Mouse (Mus musculus): Measurements from ENCODE around the gene Plg.

Plg gene

GRCm38 (mm10) chr17:12403420-12403819, 25.0 kb downstream of the Plg start:
- TF ChIP-seq NANOG (IDR thresholded peaks at IDR 0.05; ENCODE audit: borderline replicate concordance, low read length) (no peak), CTCF (conservative IDR thresholded peaks at IDR 0.05; ENCODE audit: low read length) (0 out of 2 replicates have a peak, but pooled peaks have one; percentile 16)
- Histone ChIP-seq H3K4me1 (replicated peaks; ENCODE audit: low read depth, low read length) (no peaks in the 10 kb centered on the region), H3K27me3 (ENCODE audit: insufficient read depth, low read length) (no peaks in the 10 kb centered on the region), H3K36me3 (ENCODE audit: insufficient read depth, low read length) (no peaks in the 10 kb centered on the region), H3K4me3 (replicated peaks; ENCODE audit: low read length) (no peak overlapping the region), H3K9me3 (ENCODE audit: low read length) (peaks cover 16% of the 10 kb centered on the region)

DNA sequence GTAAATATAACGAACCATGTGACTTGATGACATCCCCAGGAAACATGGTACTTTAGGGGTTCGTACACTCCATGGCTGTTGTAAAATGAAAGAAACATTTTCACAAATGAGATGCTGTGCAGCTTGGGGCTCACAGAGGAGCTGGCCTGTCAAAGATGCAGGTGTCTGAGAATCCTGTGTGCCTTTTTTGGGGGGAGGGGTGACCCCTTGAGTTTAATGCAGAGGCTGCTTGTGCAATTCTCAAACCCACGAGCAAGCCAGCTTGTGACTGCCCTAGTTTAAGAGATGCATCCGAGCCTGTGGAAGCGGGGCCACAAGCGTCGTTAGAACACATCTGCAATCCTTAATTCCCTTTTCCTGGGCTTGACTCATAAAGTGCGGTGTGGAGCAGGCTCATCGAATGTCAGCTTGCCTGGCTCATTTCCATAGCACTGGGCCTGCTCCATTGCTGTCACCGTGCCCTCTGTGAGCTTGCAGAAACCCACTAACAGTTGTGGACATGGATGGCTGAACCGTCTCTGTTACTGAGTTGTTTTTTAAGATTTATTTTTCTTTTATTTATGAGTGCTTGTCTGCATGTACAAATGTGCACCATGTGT, 31.0 kb downstream of the Plg start:
- no peaks in the 10 kb centered on the region for H3K4me1 ChIP-seq (replicated peaks; ENCODE audit: low read depth, low read length)
- TF ChIP-seq POU5F1 (IDR thresholded peaks at IDR 0.05; ENCODE audit: borderline replicate concordance, low read length) (no peak), CTCF (conservative IDR thresholded peaks at IDR 0.05; ENCODE audit: low read length) (no peak), NANOG (IDR thresholded peaks at IDR 0.05; ENCODE audit: borderline replicate concordance, low read length) (no peak)
- no peak overlapping the region for H3K4me3 ChIP-seq (replicated peaks; ENCODE audit: low read length)
- peaks cover 16% of the 10 kb centered on the region for H3K9me3 ChIP-seq (ENCODE audit: low read length)
- H3K36me3 ChIP-seq (ENCODE audit: insufficient read depth, low read length), result no peaks in the 10 kb centered on the region
- H3K27me3 ChIP-seq (ENCODE audit: insufficient read depth, low read length), result no peaks in the 10 kb centered on the region

- H3K4me3 ChIP-seq (replicated peaks; ENCODE audit: low read length), result no peak overlapping the region
- H3K27me3 ChIP-seq (ENCODE audit: insufficient read depth, low read length), result no peaks in the 10 kb centered on the region
- peaks cover 6% of the 10 kb centered on the region for H3K9me3 ChIP-seq (ENCODE audit: low read length)
- TF ChIP-seq NANOG (IDR thresholded peaks at IDR 0.05; ENCODE audit: borderline replicate concordance, low read length) (no peak), CTCF (conservative IDR thresholded peaks at IDR 0.05; ENCODE audit: low read length) (no peak)
- no peaks in the 10 kb centered on the region for H3K4me1 ChIP-seq (replicated peaks; ENCODE audit: low read depth, low read length)
- no peaks in the 10 kb centered on the region for H3K36me3 ChIP-seq (ENCODE audit: insufficient read depth, low read length)
Observed at GRCm38 (mm10) chr17:12412181-12412890, 33.9 kb downstream of the Plg start.

DNA sequence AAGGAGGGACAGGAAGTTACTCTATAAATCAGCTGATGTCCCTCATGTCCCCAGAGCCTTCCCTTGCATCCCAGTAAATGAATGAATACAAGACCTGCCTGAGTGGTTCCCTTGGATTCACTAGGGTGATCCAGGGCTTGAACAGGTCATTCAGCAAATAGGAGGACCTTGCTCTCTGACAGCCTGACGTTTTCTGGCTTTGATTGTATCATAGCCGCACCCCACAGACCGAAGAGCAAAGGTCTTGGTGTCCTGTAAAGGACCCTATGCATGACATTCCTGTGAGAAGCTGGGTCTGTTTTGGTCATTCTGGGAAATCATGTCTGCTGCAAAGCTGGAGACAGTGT, 34.5 kb downstream of the Plg start:
- TF ChIP-seq NANOG (IDR thresholded peaks at IDR 0.05; ENCODE audit: borderline replicate concordance, low read length) (no peak), CTCF (conservative IDR thresholded peaks at IDR 0.05; ENCODE audit: low read length) (no peak), POU5F1 (IDR thresholded peaks at IDR 0.05; ENCODE audit: borderline replicate concordance, low read length) (no peak)
- Histone ChIP-seq H3K27me3 (ENCODE audit: insufficient read depth, low read length) (no peaks in the 10 kb centered on the region), H3K36me3 (ENCODE audit: insufficient read depth, low read length) (no peaks in the 10 kb centered on the region), H3K4me1 (replicated peaks; ENCODE audit: low read depth, low read length) (no peaks in the 10 kb centered on the region), H3K4me3 (replicated peaks; ENCODE audit: low read length) (no peak overlapping the region), H3K9me3 (ENCODE audit: low read length) (peaks cover under 1% of the 10 kb centered on the region; the same call in 1 of the 2 replicates)

DNA sequence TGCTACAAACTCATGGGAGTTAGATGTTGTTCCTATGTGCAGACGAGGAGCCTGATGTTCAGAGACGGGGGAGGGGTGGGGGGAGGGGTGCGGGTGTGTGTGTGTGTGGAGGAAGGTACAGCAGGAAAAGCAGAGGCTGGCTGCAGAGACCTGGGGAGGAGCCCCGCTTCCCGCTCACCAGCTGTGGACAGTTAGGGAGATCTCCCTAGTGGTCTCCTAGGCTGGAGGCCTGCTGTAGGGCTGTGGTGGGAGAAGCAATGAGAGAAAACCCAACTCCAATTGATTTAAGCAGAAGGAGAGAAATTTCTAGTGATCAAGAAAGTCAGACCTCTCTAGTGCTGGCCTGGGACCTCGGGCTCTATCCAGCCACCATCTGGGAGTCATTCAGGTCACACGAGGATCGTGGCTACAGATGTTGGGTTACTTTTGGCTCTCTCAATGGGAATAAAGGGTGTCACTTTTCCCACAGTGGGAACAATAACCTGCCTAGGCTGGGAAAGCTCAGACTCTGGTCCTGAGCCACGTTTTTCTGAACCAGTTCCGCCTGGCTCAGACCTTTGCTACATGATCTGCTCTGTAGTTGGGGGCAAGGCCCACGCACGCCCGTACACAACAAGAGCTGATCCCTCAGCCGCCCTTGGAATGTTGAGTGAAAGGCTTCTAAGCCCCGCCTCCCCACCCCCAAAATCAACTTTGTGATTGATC, 36.8 kb downstream of the Plg start:
- Histone ChIP-seq H3K4me3 (replicated peaks; ENCODE audit: low read length) (no peak overlapping the region), H3K27me3 (ENCODE audit: insufficient read depth, low read length) (no peaks in the 10 kb centered on the region), H3K9me3 (ENCODE audit: low read length) (no peaks in the 10 kb centered on the region), H3K4me1 (replicated peaks; ENCODE audit: low read depth, low read length) (no peaks in the 10 kb centered on the region), H3K36me3 (ENCODE audit: insufficient read depth, low read length) (no peaks in the 10 kb centered on the region)
- no peak for TF ChIP-seq POU5F1 (IDR thresholded peaks at IDR 0.05; ENCODE audit: borderline replicate concordance, low read length)
- TF ChIP-seq NANOG (IDR thresholded peaks at IDR 0.05; ENCODE audit: borderline replicate concordance, low read length), result no peak
- TF ChIP-seq CTCF (conservative IDR thresholded peaks at IDR 0.05; ENCODE audit: low read length), result no peak

GRCm38 (mm10) chr17:12415741-12416140, 37.3 kb downstream of the Plg start:
- Histone ChIP-seq H3K9me3 (ENCODE audit: low read length) (no peaks in the 10 kb centered on the region), H3K27me3 (ENCODE audit: insufficient read depth, low read length) (no peaks in the 10 kb centered on the region), H3K4me1 (replicated peaks; ENCODE audit: low read depth, low read length) (no peaks in the 10 kb centered on the region), H3K36me3 (ENCODE audit: insufficient read depth, low read length) (no peaks in the 10 kb centered on the region), H3K4me3 (replicated peaks; ENCODE audit: low read length) (no peak overlapping the region)
- TF ChIP-seq NANOG (IDR thresholded peaks at IDR 0.05; ENCODE audit: borderline replicate concordance, low read length) (no peak), POU5F1 (IDR thresholded peaks at IDR 0.05; ENCODE audit: borderline replicate concordance, low read length) (no peak), CTCF (conservative IDR thresholded peaks at IDR 0.05; ENCODE audit: low read length) (no peak)

DNA sequence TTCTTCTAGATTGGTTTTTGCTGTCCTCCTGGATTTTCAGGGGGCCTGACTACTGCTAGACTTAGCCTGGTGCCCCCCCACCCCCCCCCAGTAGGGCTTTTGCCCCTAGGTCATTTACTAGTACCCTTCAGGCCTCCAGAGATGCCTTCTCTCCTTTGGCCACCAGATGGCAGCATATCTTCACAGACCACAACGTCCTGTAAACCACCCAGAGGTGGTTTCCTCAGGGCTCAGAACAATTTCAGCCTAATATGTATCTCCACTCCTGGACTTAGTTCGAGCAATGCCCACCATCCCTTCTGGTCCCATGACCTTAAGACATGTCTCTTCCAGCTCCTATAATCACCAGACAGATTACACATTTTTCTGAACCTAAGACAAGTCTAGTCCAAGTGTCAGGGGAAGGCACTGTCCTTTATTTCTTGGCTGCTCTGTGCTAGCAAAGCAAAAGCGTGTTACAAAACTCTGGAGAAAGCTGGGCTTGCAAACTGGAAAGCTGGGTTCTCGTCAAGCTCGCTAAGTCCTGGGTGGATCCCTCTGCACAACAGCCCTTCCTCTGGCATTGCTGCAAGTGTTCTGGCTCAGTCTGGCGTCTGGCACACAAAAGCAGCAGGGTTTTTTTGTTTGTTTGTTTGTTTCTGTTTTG, 38.0 kb downstream of the Plg start:
- Histone ChIP-seq H3K36me3 (ENCODE audit: insufficient read depth, low read length) (no peaks in the 10 kb centered on the region), H3K4me1 (replicated peaks; ENCODE audit: low read depth, low read length) (no peaks in the 10 kb centered on the region), H3K9me3 (ENCODE audit: low read length) (no peaks in the 10 kb centered on the region), H3K4me3 (replicated peaks; ENCODE audit: low read length) (no peak overlapping the region), H3K27me3 (ENCODE audit: insufficient read depth, low read length) (no peaks in the 10 kb centered on the region)
- no peak for TF ChIP-seq POU5F1 (IDR thresholded peaks at IDR 0.05; ENCODE audit: borderline replicate concordance, low read length)
- TF ChIP-seq CTCF (conservative IDR thresholded peaks at IDR 0.05; ENCODE audit: low read length), result peak; percentile 68

GRCm38 (mm10) chr17:12419491-12420079, 41.2 kb downstream of the Plg start:
- Histone ChIP-seq H3K9me3 (ENCODE audit: low read length) (no peaks in the 10 kb centered on the region), H3K36me3 (ENCODE audit: insufficient read depth, low read length) (no peaks in the 10 kb centered on the region), H3K4me1 (replicated peaks; ENCODE audit: low read depth, low read length) (no peaks in the 10 kb centered on the region), H3K4me3 (replicated peaks; ENCODE audit: low read length) (no peak overlapping the region), H3K27me3 (ENCODE audit: insufficient read depth, low read length) (no peaks in the 10 kb centered on the region)
- no peak for TF ChIP-seq NANOG (IDR thresholded peaks at IDR 0.05; ENCODE audit: borderline replicate concordance, low read length)
- no peak for TF ChIP-seq CTCF (conservative IDR thresholded peaks at IDR 0.05; ENCODE audit: low read length)
- no peak for TF ChIP-seq POU5F1 (IDR thresholded peaks at IDR 0.05; ENCODE audit: borderline replicate concordance, low read length)

All from E14TG2a.4 (cell line).